Mouse (Mus musculus) macrophage (primary cell): ENCODE measurements around the gene Dnajb7. TPM values are rescaled to one million over a fixed set of nuclear protein-coding genes. Genes with fewer than 3 reads are reported as not detected.
"Not testable (repeated sequence)": the region's sequence is repeated elsewhere in the genome, so short reads cannot be mapped to it uniquely, and the experiment has no call there.

Experiments used
- H3K27ac ChIP-seq: fragments of 350-480 bp; formaldehyde crosslinking; 2 replicates; pipeline ENCODE4 v1.9.0; 2021
- H3K36me3 ChIP-seq: fragments of 350-480 bp; formaldehyde crosslinking; 2 replicates; pipeline ENCODE4 v1.9.0; 2021; ENCODE audit errors: inconsistent target
- H3K4me3 ChIP-seq: fragments of 350-480 bp; formaldehyde crosslinking; 2 replicates; pipeline ENCODE4 v1.9.0; 2021; ENCODE audit errors: inconsistent target
- H3K79me2 ChIP-seq: fragments of 350-480 bp; formaldehyde crosslinking; 2 replicates; pipeline ENCODE4 v1.9.0; 2021; ENCODE audit errors: inconsistent target
- WGBS: methylation state at CpG from one replicate; pipeline ENCODE4 v1.1.7; 2026; ENCODE audit warnings: inconsistent platforms; ENCODE audit not compliant: missing documents; 5-methylcytosine and 5-hydroxymethylcytosine counted together
- polyA plus RNA-seq: library from polyadenylated mRNA; stranded (reverse); fragments of 250-400 nt; gene quantifications from 3 replicates; pipeline ENCODE4 v1.2.4, GENCODE M21; 2018; ENCODE audit warnings: inconsistent platforms
- total RNA-seq, 78 experiments: library from RNA; depleted of rRNA; stranded (reverse); fragments of 250-400 nt; gene quantifications; 1 replicate in 9 of 78; 2 replicates in 24 of 78; 3 replicates in 43 of 78; 4 replicates in 2 of 78; pipeline ENCODE4 v1.2.4; 2018; ENCODE audit warnings: inconsistent platforms in 56 of 78

The Dnajb7 gene
- 1 to 10 TPM in 17 of 26 experiments, under 1 TPM in 1, not detected in 8; 0.74 to 3.6 (median 1.8) TPM for total RNA-seq (2018; cell fraction: chromatin; rRNA removed)
- under 1 TPM in 4 of 26 experiments, not detected in 22; 0.11 to 0.21 (median 0.19) TPM for total RNA-seq (2018; cell fraction: cytosol; rRNA removed)
- 1 to 10 TPM in 6 of 26 experiments, under 1 TPM in 7, not detected in 13; 0.42 to 2.1 (median 0.97) TPM for total RNA-seq (2018; cell fraction: nucleus; rRNA removed)
- polyA plus RNA-seq: 0.19 to 0.20 TPM in 2 of 3 replicates, not detected in the other

DNA sequence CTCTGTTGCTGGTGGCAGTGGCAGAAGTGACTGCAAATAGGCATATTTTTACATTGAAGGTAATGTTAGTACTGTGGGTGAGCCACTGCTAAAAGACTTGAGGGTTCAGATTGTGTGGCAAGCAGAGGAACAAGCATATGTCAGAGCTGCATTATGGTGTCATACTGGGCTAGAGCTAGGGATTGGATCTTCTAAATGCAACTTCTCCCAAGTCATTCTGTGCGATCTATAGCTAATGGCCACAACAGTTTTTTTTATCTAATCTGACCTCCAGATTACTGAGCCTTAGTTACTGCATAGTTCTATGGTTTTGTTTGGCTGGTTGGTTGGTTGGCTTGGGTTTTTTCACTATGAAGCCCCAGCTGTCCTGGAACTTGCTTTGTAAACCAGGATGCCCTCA is at the start of gene Dnajb7:
Gene Dnajb7 (minus strand): TSS at position 101 of the 400 bp plus-strand sequence.
- H3K27ac ChIP-seq: no peak within 1 kb of the TSS
- peaks cover 41% of the 10 kb centered on the region for H3K79me2 ChIP-seq
- no peak within 1 kb of the TSS for H3K4me3 ChIP-seq
- no peaks in the 10 kb centered on the region for H3K36me3 ChIP-seq
- 75% methylated on average over 1 of the region's 1 CpGs for WGBS

DNA sequence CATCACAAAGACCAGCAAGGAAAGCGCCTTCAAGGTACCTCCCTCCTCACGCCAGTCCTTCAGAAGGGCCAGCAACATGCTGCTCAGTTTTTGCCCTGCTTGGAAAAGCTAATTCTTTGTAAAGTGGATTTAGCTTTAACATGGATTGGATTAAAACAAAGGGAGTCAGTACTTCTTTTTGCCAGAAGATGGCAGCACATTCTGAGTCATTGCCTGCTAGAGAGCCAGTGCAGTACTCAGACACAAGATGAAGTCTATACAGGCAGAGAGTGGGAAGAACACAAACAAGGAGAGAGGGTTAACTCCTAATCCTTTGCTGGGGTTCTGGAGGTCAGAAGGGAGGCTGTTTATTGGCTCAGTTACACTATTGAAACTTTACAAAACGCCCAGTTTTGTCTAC is 40.4 kb upstream of the Dnajb7 start:
- H3K4me3 ChIP-seq: no peak overlapping the region
- 63% methylated on average over 3 of the region's 3 CpGs for WGBS
- H3K79me2 ChIP-seq: no peaks in the 10 kb centered on the region
- no peak overlapping the region for H3K27ac ChIP-seq
- peaks cover 27% of the 10 kb centered on the region for H3K36me3 ChIP-seq

GRCm38 (mm10) chr15:81439236-81439635 is 31.1 kb upstream of the Dnajb7 start:
- H3K36me3 ChIP-seq: peaks cover 12% of the 10 kb centered on the region; the same call in 1 of the 2 replicates
- H3K4me3 ChIP-seq: no peak overlapping the region
- no peaks in the 10 kb centered on the region for H3K79me2 ChIP-seq
- H3K27ac ChIP-seq: no peak overlapping the region

DNA sequence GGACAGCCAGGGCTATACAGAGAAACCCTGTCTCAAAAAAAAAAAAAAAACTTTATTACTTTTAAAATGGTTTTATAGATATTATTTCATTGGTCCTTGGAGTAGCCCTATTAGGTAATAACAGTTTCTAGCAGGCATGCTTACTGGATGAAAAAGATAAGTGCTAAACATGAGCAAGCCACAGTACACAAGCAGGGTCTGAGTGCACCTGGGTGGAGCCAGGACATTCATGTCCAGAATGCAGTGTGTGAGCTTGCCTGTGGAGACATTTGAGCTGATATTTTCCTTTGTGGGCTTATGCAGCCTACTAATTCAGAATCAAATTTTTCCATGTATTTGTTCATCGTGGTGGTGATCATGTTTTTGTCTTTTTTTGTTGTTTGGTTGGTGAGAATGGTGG is 30.2 kb upstream of the Dnajb7 start:
- no peak overlapping the region for H3K4me3 ChIP-seq
- peaks cover 12% of the 10 kb centered on the region; the same call in 1 of the 2 replicates for H3K36me3 ChIP-seq
- H3K79me2 ChIP-seq: no peaks in the 10 kb centered on the region
- H3K27ac ChIP-seq: no peak overlapping the region
- 100% methylated on average over 1 of the region's 1 CpGs for WGBS

DNA sequence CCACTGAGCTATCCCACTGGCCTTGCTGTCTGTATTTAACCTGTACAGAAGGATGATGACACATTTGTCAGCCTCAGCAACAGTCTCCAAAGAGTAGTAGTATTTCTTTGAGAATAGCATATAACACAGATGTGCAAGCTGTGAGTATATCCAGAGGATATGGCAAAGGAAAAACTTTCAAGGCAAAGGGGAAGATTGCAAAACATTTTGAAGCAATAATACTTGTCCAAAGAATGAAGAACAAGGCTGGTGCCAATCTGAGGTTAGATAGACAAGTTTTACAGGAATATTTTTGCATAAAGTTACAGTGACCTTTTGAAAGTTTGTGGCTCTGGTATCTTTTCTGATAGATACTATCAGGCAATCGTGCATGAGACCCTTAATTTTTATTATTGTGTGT is 23.1 kb upstream of the Dnajb7 start:
- Histone ChIP-seq H3K79me2 (no peaks in the 10 kb centered on the region), H3K4me3 (no peak overlapping the region), H3K36me3 (peaks cover 28% of the 10 kb centered on the region; the same call in 1 of the 2 replicates), H3K27ac (no peak overlapping the region)
- 100% methylated on average over 1 of the region's 1 CpGs for WGBS

DNA sequence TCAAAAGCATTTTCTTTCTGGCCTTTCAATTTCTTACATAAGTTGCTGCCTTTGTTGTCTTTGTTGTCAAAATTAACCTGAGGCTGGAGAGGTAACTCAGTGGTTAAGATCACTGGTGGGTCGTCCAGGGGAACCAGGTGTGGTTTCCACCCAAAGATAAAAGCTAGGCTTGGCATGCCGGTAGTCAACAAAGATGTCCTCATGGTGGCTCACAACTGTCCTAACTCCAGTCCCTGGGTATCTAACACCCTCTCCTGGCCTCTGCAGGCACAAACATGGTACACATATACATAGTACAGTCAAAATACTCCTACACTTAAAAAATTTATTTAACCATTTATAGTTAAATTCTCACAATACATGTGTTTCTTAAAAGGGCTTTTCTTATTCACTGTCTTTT is 19.8 kb upstream of the Dnajb7 start:
- WGBS: 87% methylated on average over 2 of the region's 2 CpGs
- no peaks in the 10 kb centered on the region for H3K79me2 ChIP-seq
- peaks cover 28% of the 10 kb centered on the region; the same call in 1 of the 2 replicates for H3K36me3 ChIP-seq
- no peak overlapping the region for H3K4me3 ChIP-seq
- no peak overlapping the region for H3K27ac ChIP-seq

- no peaks in the 10 kb centered on the region for H3K79me2 ChIP-seq
- H3K36me3 ChIP-seq: peaks cover 12% of the 10 kb centered on the region; the same call in 1 of the 2 replicates
- H3K27ac ChIP-seq: no peak overlapping the region
- H3K4me3 ChIP-seq: no peak overlapping the region
- 74% methylated on average over 3 of the region's 3 CpGs for WGBS
Observed at GRCm38 (mm10) chr15:81425311-81425710, 17.2 kb upstream of the Dnajb7 start.

DNA sequence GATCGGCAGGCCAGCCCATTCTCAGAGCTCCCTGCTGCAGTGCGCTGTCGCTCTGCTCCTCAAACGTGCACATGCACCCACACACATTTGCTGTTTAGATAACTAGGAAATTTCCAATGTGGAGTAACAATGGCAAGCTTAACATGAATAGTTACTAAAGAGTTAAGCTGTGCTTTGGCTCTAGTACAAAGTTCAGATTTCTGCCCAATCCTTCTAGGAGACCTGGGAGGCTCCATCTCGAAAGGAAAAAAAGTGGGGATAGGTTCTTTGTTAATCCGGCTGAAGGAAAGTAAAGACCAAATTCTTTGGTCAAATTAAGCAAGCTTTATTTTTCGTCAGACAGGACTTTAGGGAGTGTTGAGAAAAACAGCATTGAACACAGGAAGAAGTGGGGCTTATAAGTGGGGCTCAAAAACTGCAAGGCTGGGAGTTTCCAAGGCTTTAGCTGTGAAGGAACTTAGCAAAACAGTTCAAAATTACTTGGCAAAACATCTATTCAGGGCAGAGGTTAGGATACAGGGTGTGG is 14.1 kb upstream of the Dnajb7 start:
- WGBS: 87% methylated on average over 7 of the region's 7 CpGs
- no peak overlapping the region for H3K27ac ChIP-seq

GRCm38 (mm10) chr15:81421454-81421853 is 13.4 kb upstream of the Dnajb7 start:
- no peaks in the 10 kb centered on the region for H3K36me3 ChIP-seq
- H3K27ac ChIP-seq: peak overlapping the region; percentile 47
- H3K79me2 ChIP-seq: no peaks in the 10 kb centered on the region
- WGBS: 25% methylated on average over 1 of the region's 1 CpGs
- no peak overlapping the region for H3K4me3 ChIP-seq

More for the DNA sequence above, 14.1 kb upstream of the Dnajb7 start:
- peaks cover 2% of the 10 kb centered on the region; the same call in 1 of the 2 replicates for H3K36me3 ChIP-seq
- H3K4me3 ChIP-seq: no peak overlapping the region
- no peaks in the 10 kb centered on the region for H3K79me2 ChIP-seq

GRCm38 (mm10) chr15:81418065-81418464 is 10.0 kb upstream of the Dnajb7 start:
- no peak overlapping the region for H3K27ac ChIP-seq
- H3K79me2 ChIP-seq: no peaks in the 10 kb centered on the region
- WGBS: 92% methylated on average over 4 of the region's 4 CpGs
- no peak overlapping the region for H3K4me3 ChIP-seq
- no peaks in the 10 kb centered on the region for H3K36me3 ChIP-seq

DNA sequence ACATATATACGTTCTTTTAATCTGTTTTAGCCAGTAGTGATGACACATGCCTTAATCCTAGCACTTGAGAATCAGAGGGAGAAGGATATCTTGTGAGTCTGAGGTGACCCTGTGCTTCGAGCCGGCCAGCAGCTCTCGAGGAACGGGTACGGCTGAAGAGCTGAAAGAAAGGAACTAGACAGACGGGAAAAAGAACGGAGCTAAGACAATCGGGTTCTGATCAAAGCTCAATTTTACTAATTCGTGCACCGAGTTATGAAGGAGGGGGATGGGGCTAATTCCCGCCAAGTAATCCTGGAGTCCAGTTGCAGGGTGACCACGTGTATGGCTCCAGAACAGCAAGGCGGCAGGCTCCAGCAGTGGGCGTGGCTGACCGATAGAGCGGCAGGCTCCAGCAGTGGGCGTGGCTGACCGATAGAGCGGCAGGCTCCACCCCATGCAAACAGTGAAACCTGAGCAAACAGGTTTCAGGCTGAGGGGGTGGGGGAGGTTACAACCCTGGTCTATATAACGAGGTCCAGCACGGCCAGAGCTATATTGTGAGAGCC is 8.7 kb upstream of the Dnajb7 start:
- not testable (repeated sequence) for H3K27ac ChIP-seq, H3K36me3 ChIP-seq, H3K79me2 ChIP-seq, H3K4me3 ChIP-seq
- WGBS: 10% methylated on average over 18 of the region's 22 CpGs

GRCm38 (mm10) chr15:81405008-81405407 is 3.1 kb downstream of the Dnajb7 start:
- peaks cover 72% of the 10 kb centered on the region for H3K79me2 ChIP-seq
- no peak overlapping the region for H3K4me3 ChIP-seq
- H3K27ac ChIP-seq: no peak overlapping the region
- no peaks in the 10 kb centered on the region for H3K36me3 ChIP-seq
- 100% methylated on average over 3 of the region's 3 CpGs for WGBS

GRCm38 (mm10) chr15:81399638-81400315 is 8.3 kb downstream of the Dnajb7 start, which contains the start of the genes St13 and Xpnpep3:
TSS of gene St13 (minus strand) at chr15:81400077.
TSS of gene Xpnpep3 (plus strand) at chr15:81400138.
- Histone ChIP-seq H3K36me3 (no peaks in the 10 kb centered on the region), H3K4me3 (peak within 1 kb of the TSS; percentile 100)
- WGBS: under 1% methylated on average over 45 of the region's 50 CpGs

GRCm38 (mm10) chr15:81399297-81399637 is 8.8 kb downstream of the Dnajb7 start:
- WGBS: 0% methylated on average over 21 of the region's 21 CpGs
- Histone ChIP-seq H3K36me3 (no peaks in the 10 kb centered on the region), H3K27ac (peak overlapping the region; percentile 93), H3K79me2 (peaks cover 93% of the 10 kb centered on the region), H3K4me3 (peak overlapping the region; percentile 100)

More at GRCm38 (mm10) chr15:81399638-81400315, 8.3 kb downstream of the Dnajb7 start, which contains the start of the genes St13 and Xpnpep3:
- Histone ChIP-seq H3K27ac (peak within 1 kb of the TSS; percentile 93), H3K79me2 (peaks cover 93% of the 10 kb centered on the region)

DNA sequence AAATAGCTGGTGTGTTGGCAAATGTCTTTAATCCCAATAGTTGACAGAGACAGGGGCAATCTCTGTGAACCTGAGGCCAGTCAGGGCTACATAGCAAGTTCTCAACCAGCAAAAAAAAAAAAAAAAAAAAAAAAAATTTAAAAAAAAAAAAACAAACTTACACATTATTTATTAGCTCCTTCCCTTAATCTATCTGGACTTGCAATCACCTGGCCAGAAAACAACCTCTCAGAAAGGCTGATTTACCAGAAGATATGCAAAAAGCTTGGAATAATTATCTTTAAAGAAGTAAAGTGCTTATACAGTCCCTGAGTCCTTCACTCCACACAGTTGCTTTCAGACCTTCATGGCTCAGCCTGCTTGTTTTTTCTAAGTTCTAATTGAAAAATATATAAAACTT is 9.9 kb downstream of the Dnajb7 start:
- Histone ChIP-seq H3K27ac (no peak overlapping the region), H3K4me3 (peak overlapping the region; percentile 100)

More for the DNA sequence above, 9.9 kb downstream of the Dnajb7 start:
- no peaks in the 10 kb centered on the region for H3K36me3 ChIP-seq
- peaks cover 93% of the 10 kb centered on the region for H3K79me2 ChIP-seq
